Mouse (Mus musculus) embryonic facial prominence, embryonic 10.5 days (tissue): ENCODE data around the gene March8. TPM values are rescaled to one million over a fixed set of nuclear protein-coding genes. Genes with fewer than 3 reads are reported as not detected.

Experiments used
- DNase-seq: peaks from one replicate; pipeline ENCODE4 v3.0.0-alpha.2; 2017; ENCODE audit warnings: low spot score
- H3K27ac ChIP-seq: fragments of 300-500 bp; sonication (generic); replicated peaks from 2 replicates; pipeline ENCODE4 v1.5.1; 2016; ENCODE audit warnings: mild to moderate bottlenecking
- H3K27me3 ChIP-seq: fragments of 300-500 bp; sonication (generic); replicated peaks from 2 replicates; pipeline ENCODE4 v1.6.1; 2016; ENCODE audit warnings: low read depth, mild to moderate bottlenecking; ENCODE audit not compliant: poor library complexity, severe bottlenecking
- H3K36me3 ChIP-seq: fragments of 300-500 bp; sonication (generic); replicated peaks from 2 replicates; pipeline ENCODE4 v1.6.1; 2016; ENCODE audit warnings: mild to moderate bottlenecking, moderate library complexity
- H3K4me1 ChIP-seq: fragments of 300-500 bp; sonication (generic); 2 replicates; pipeline ENCODE4 v1.6.1; 2016
- H3K4me3 ChIP-seq: fragments of 300-500 bp; sonication (generic); 2 replicates; pipeline ENCODE4 v1.5.1; 2016; ENCODE audit warnings: mild to moderate bottlenecking, moderate library complexity
- H3K9me3 ChIP-seq: fragments of 300-500 bp; sonication (generic); 2 replicates; pipeline ENCODE4 v1.6.1; 2016; ENCODE audit warnings: mild to moderate bottlenecking
- WGBS: fragments of 180-500 bp; shearing (Covaris S2); methylation state at CpG from one replicate; pipeline ENCODE4 v1.1.7; 2016; 5-methylcytosine and 5-hydroxymethylcytosine counted together
- polyA plus RNA-seq: library from polyadenylated mRNA; unstranded; fragments of >200 nt; fragmentation: Nextera tagmentation; extraction: Ambion mirVana; gene quantifications from 2 replicates; pipeline ENCODE4 v1.2.1, GENCODE M21; 2016

March8 gene
- polyA plus RNA-seq, 1 experiment from 2014 or later: 24.7 TPM

GRCm38 (mm10) chr6:116378892-116379291 is 41.1 kb downstream of the March8 start:
- H3K9me3 ChIP-seq: no peaks in the 10 kb centered on the region
- WGBS: 90% methylated on average over 7 of the region's 7 CpGs
- H3K27me3 ChIP-seq: no peaks in the 10 kb centered on the region
- no peak overlapping the region for H3K4me3 ChIP-seq
- no peaks in the 10 kb centered on the region for H3K4me1 ChIP-seq
- H3K27ac ChIP-seq: no peak overlapping the region
- H3K36me3 ChIP-seq: peaks cover 6% of the 10 kb centered on the region; the same call in 1 of the 2 replicates
- DNase-seq: no peak

- no peak for DNase-seq
- WGBS: 61% methylated on average over 3 of the region's 3 CpGs
- Histone ChIP-seq H3K27me3 (no peaks in the 10 kb centered on the region), H3K27ac (no peak overlapping the region), H3K36me3 (peaks cover 6% of the 10 kb centered on the region; the same call in 1 of the 2 replicates), H3K4me3 (no peak overlapping the region), H3K4me1 (peaks cover 3% of the 10 kb centered on the region), H3K9me3 (no peaks in the 10 kb centered on the region)
Observed at GRCm38 (mm10) chr6:116380157-116380556, 42.3 kb downstream of the March8 start.

DNA sequence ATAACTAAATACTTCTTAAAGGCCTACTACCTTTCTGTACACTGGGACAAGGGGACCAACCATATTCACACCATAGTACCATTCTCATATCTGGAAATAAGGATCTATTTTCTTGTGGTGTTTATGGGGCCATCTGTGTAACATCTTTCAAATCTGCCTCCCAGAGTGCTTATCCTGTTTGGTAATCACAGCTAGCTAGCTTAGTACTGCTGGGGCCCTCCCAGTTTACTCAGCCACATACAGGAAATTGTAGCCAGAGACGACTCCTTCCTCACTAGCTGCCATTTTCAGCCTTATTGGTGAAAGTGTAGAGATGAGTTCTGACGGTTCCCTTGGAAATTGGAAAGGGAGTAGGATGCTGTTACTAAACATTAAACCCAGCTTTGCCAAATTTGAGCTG is 43.8 kb downstream of the March8 start:
- Histone ChIP-seq H3K27me3 (no peaks in the 10 kb centered on the region), H3K4me1 (peaks cover 14% of the 10 kb centered on the region), H3K4me3 (no peak overlapping the region), H3K27ac (no peak overlapping the region), H3K9me3 (no peaks in the 10 kb centered on the region), H3K36me3 (peaks cover 6% of the 10 kb centered on the region; the same call in 1 of the 2 replicates)
- 64% methylated on average over 2 of the region's 2 CpGs for WGBS
- no peak for DNase-seq

GRCm38 (mm10) chr6:116383582-116383981 is 45.8 kb downstream of the March8 start:
- H3K27me3 ChIP-seq: no peaks in the 10 kb centered on the region
- 93% methylated on average over 10 of the region's 10 CpGs for WGBS

GRCm38 (mm10) chr6:116385194-116386044 is 47.6 kb downstream of the March8 start:
- H3K4me1 ChIP-seq: peaks cover 14% of the 10 kb centered on the region
- no peaks in the 10 kb centered on the region for H3K36me3 ChIP-seq
- WGBS: 44% methylated on average over 5 of the region's 5 CpGs
- H3K9me3 ChIP-seq: no peaks in the 10 kb centered on the region
- no peaks in the 10 kb centered on the region for H3K27me3 ChIP-seq
- no peak overlapping the region for H3K4me3 ChIP-seq
- no peak for DNase-seq
- H3K27ac ChIP-seq: 0 out of 2 replicates have a peak overlapping the region, but pooled peaks have one; percentile 35

More at GRCm38 (mm10) chr6:116383582-116383981, 45.8 kb downstream of the March8 start:
- Histone ChIP-seq H3K27ac (no peak overlapping the region), H3K36me3 (no peaks in the 10 kb centered on the region), H3K4me1 (peaks cover 14% of the 10 kb centered on the region), H3K4me3 (no peak overlapping the region), H3K9me3 (no peaks in the 10 kb centered on the region)
- DNase-seq: no peak

DNA sequence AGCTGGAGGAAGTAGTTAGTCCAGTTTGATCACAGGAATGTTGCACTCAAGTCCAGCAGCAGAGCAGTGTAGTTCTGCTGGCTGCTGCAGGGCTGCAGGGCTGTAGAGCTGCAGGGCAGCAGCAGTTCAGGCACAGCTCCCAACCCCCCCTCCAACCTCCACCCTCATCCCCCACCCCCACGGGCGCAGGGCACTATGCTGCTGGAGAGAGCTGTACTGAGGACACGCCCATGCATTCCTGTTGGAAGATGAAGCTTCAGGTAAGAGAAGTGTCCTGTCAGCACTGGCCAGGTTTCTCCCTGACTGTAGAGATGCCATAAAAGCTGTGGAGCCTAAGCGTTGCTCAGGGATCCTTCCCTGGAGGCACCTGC is 48.2 kb downstream of the March8 start:
- WGBS: 31% methylated on average over 4 of the region's 4 CpGs
- Histone ChIP-seq H3K9me3 (no peaks in the 10 kb centered on the region), H3K27ac (0 out of 2 replicates have a peak overlapping the region, but pooled peaks have one; percentile 35), H3K27me3 (no peaks in the 10 kb centered on the region), H3K4me1 (peaks cover 14% of the 10 kb centered on the region), H3K36me3 (no peaks in the 10 kb centered on the region), H3K4me3 (no peak overlapping the region)
- DNase-seq: peak; percentile 42

DNA sequence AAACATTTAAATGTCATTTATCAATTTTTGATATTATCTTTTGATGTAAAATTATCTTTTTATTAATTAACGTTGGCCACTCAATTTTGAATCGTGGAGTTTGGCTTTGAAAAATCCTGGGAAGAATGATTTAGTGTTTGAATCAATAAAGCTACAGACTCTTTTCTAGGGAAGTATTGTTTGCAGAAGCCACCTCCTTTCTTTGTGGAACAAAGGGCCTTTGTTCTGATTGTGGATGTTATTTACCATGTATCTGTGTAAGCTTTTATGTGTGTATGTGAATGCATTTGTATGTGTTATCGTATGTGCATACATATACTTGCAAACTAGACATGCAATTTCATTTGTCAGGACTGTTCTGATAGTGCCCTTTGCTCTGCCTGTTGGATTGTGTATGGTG is 48.7 kb downstream of the March8 start:
- Histone ChIP-seq H3K27me3 (no peaks in the 10 kb centered on the region), H3K4me1 (peaks cover 14% of the 10 kb centered on the region), H3K27ac (no peak overlapping the region), H3K9me3 (no peaks in the 10 kb centered on the region), H3K4me3 (no peak overlapping the region), H3K36me3 (no peaks in the 10 kb centered on the region)
- WGBS: 73% methylated on average over 3 of the region's 3 CpGs
- DNase-seq: no peak

DNA sequence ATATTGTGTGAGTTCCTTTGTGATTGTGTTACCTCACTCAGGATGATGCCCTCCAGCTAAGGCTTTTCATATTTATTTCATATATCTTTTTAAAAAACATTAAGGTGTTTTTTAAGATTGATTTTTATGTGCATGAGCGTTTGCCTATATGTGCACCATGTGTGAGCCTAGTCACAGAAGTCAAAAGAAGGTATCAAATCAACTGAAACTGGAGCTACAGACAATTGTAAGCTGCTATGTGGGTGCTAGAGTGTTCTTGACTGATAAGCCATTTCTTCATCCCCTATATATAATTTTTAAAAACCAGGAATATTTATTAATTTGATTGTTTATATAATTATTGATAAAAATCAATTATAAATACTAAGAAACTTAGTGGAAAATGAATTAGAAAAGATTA is 50.2 kb downstream of the March8 start:
- H3K9me3 ChIP-seq: no peaks in the 10 kb centered on the region
- no peak overlapping the region for H3K4me3 ChIP-seq
- H3K36me3 ChIP-seq: no peaks in the 10 kb centered on the region
- peaks cover 14% of the 10 kb centered on the region for H3K4me1 ChIP-seq
- 94% methylated on average over 1 of the region's 1 CpGs for WGBS
- DNase-seq: no peak
- no peaks in the 10 kb centered on the region for H3K27me3 ChIP-seq
- no peak overlapping the region for H3K27ac ChIP-seq

- no peak for DNase-seq
- H3K36me3 ChIP-seq: no peaks in the 10 kb centered on the region
- peaks cover 14% of the 10 kb centered on the region for H3K4me1 ChIP-seq
- no peak overlapping the region for H3K27ac ChIP-seq
- no peaks in the 10 kb centered on the region for H3K27me3 ChIP-seq
- H3K9me3 ChIP-seq: no peaks in the 10 kb centered on the region
- H3K4me3 ChIP-seq: no peak overlapping the region
Observed at GRCm38 (mm10) chr6:116389481-116389880, 51.7 kb downstream of the March8 start.

DNA sequence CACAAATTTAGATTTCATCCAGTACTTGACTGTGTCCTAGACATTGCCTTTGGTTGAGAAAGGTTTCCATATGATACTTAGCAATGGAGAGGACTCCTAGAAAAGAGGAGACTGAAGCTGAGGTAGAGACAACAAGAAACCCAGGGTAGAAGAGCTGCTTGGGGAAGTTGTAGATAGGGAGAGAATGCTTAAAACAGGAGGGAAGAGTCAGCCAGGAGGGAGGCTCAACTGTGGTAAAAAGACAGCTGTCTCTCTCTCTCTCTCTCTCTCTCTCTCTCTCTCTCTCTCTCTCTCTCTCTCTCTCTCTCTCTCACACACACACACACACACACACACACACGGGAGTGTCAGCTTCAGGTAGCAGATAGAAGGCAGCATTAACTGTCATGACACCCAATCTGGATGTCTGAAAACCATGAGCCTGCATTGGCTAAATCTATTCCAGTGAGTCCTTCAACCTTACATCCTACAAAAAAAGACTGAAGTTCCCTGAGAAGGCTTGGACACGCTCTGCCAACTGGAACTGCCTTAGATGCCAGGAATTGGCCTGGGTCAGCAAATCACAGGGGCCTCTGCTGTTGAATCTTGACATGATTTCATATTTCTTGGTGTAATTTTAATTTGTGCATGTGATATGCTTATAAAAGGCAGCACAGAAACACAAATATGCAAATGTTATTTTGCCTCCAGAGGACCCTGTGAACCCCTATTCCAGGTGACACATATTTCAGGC is 57.3 kb downstream of the March8 start:
- Histone ChIP-seq H3K4me1 (no peaks in the 10 kb centered on the region; the same call in 1 of the 2 replicates), H3K9me3 (no peaks in the 10 kb centered on the region), H3K36me3 (no peaks in the 10 kb centered on the region), H3K27me3 (no peaks in the 10 kb centered on the region), H3K27ac (no peak overlapping the region), H3K4me3 (no peak overlapping the region)
- DNase-seq: no peak
- 90% methylated on average over 2 of the region's 2 CpGs for WGBS

- Histone ChIP-seq H3K4me3 (no peak overlapping the region), H3K27ac (0 out of 2 replicates have a peak overlapping the region, but pooled peaks have one; percentile 15), H3K4me1 (no peaks in the 10 kb centered on the region; the same call in 1 of the 2 replicates), H3K36me3 (peaks cover 11% of the 10 kb centered on the region), H3K27me3 (no peaks in the 10 kb centered on the region), H3K9me3 (no peaks in the 10 kb centered on the region)
- no peak for DNase-seq
- 53% methylated on average over 6 of the region's 6 CpGs for WGBS
Observed at GRCm38 (mm10) chr6:116397621-116398020, 59.8 kb downstream of the March8 start.

DNA sequence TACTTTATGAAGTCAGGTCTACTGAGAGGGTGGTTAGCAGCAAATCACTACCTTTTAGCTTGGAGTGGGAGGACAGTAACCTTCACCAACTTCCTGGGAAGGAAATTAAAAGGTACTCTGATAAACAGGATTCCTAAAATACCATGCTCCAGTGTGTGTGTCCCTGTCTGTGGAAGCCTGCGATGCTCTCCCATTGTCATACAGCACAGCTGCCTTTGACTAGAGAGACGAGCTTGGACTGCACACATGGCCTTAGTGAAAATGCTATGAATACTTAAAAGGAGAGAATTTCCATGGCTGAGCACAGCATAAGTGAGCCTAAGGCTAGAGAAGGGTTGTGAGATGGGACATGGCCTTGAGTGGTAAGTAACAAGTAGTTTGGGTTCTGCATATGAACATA is 60.3 kb downstream of the March8 start:
- H3K36me3 ChIP-seq: peaks cover 11% of the 10 kb centered on the region
- no peaks in the 10 kb centered on the region for H3K27me3 ChIP-seq
- H3K27ac ChIP-seq: 0 out of 2 replicates have a peak overlapping the region, but pooled peaks have one; percentile 15
- H3K4me3 ChIP-seq: no peak overlapping the region
- no peak for DNase-seq
- no peaks in the 10 kb centered on the region for H3K9me3 ChIP-seq
- 65% methylated on average over 2 of the region's 2 CpGs for WGBS
- H3K4me1 ChIP-seq: no peaks in the 10 kb centered on the region; the same call in 1 of the 2 replicates
